ENCODE assay signal across 12 mouse cellular contexts in genomic region chr4:62561630-62562001, GRCm38 (mm10). TPM values are rescaled to one million over a fixed set of nuclear protein-coding genes. Genes with fewer than 3 reads are reported as not detected.
DNase-seq lines count a peak whose midpoint lies in the region; ATAC-seq and TF ChIP-seq lines count a peak whose summit lies in the region.
"Had no signal": no experiment of that assay in that cellular context is flagged by ENCODE, and none has a peak within 500 bp of the region (broad histone marks: within the 10 kb centered on the region; RNA-seq: fewer than 3 reads in every experiment).

No protein-coding gene starts in this region.

- H3K9me3 ChIP-seq in intestine, embryonic 15.5 days, result no peaks in the 10 kb centered on the region
- no peaks in the 10 kb centered on the region for H3K9me3 ChIP-seq in intestine, postnatal 0 days (ENCODE audit: control insufficient read depth)
- no peaks in the 10 kb centered on the region for H3K9me3 ChIP-seq in forebrain, embryonic 15.5 days
- no peaks in the 10 kb centered on the region for H3K9me3 ChIP-seq in limb, embryonic 10.5 days (replicated peaks)
- H3K9me3 ChIP-seq: heart, embryonic 12.5 days; limb, embryonic 12.5 days had no signal

- H3K36me3 ChIP-seq in intestine, embryonic 15.5 days, result no peaks in the 10 kb centered on the region
- H3K36me3 ChIP-seq in intestine, postnatal 0 days (ENCODE audit: control insufficient read depth, insufficient read depth), result no peaks in the 10 kb centered on the region
- H3K36me3 ChIP-seq in forebrain, embryonic 15.5 days, result no peaks in the 10 kb centered on the region
- H3K36me3 ChIP-seq in limb, embryonic 10.5 days, result no peaks in the 10 kb centered on the region
- H3K36me3 ChIP-seq in myocyte (ENCODE audit: control insufficient read depth, insufficient read depth), result no peaks in the 10 kb centered on the region
- H3K36me3 ChIP-seq: heart, embryonic 12.5 days; limb, embryonic 12.5 days had no signal

- H3ac ChIP-seq in myocyte (ENCODE audit: control insufficient read depth, insufficient read length), result no peak overlapping the region

- no peak overlapping the region for H3K4me2 ChIP-seq in intestine, embryonic 15.5 days (replicated peaks)
- H3K4me2 ChIP-seq in intestine, postnatal 0 days (replicated peaks; ENCODE audit: low read depth), result no peak overlapping the region
- H3K4me2 ChIP-seq in forebrain, embryonic 15.5 days (replicated peaks), result no peak overlapping the region
- peak overlapping the region; percentile 10 for H3K4me2 ChIP-seq in myocyte (ENCODE audit: low read depth)
- H3K4me2 ChIP-seq: heart, embryonic 12.5 days; limb, embryonic 12.5 days had no signal

- TF ChIP-seq CTCF in intestine, postnatal 0 days (IDR thresholded peaks at IDR 0.05; ENCODE audit: low read depth), result no peak

- no peak for TF ChIP-seq POLR2A in myocyte (IDR thresholded peaks at IDR 0.05; ENCODE audit: insufficient read length, low read depth)

- DNase-seq in limb, embryonic 10.5 days (ENCODE audit: low spot score), result no peak
- DNase-seq in cerebellum, postnatal 10 days, result no peak
- no peak for DNase-seq in left cerebral cortex, postnatal 25 days (ENCODE audit: low spot score in 2 of 2)
- no peak for DNase-seq in left cerebral cortex, adult 18-20 months (ENCODE audit: low spot score in 2 of 2)

- no peak overlapping the region for H3K4me3 ChIP-seq in intestine, embryonic 15.5 days (replicated peaks)
- H3K4me3 ChIP-seq in intestine, postnatal 0 days (ENCODE audit: low read depth, low read length), result no peak overlapping the region
- no peak overlapping the region for H3K4me3 ChIP-seq in forebrain, embryonic 15.5 days
- no peak overlapping the region for H3K4me3 ChIP-seq in limb, embryonic 10.5 days
- H3K4me3 ChIP-seq in myocyte, result no peak overlapping the region
- H3K4me3 ChIP-seq: heart, embryonic 12.5 days; limb, embryonic 12.5 days had no signal

- H3K27ac ChIP-seq in intestine, embryonic 15.5 days, result no peak overlapping the region
- no peak overlapping the region for H3K27ac ChIP-seq in intestine, postnatal 0 days (ENCODE audit: low read depth, low read length)
- no peak overlapping the region for H3K27ac ChIP-seq in forebrain, embryonic 15.5 days (replicated peaks)
- H3K27ac ChIP-seq in limb, embryonic 10.5 days, result peak overlapping the region; percentile 46; the same call in 1 of the 2 replicates
- H3K27ac ChIP-seq: limb, embryonic 12.5 days had no signal

- H3K27me3 ChIP-seq in intestine, embryonic 15.5 days (replicated peaks), result no peaks in the 10 kb centered on the region
- H3K27me3 ChIP-seq in intestine, postnatal 0 days (replicated peaks; ENCODE audit: control insufficient read depth, insufficient read depth, low read length), result no peaks in the 10 kb centered on the region
- 0 out of 2 replicates have a peak, but pooled peaks cover 3% of the 10 kb centered on the region for H3K27me3 ChIP-seq in forebrain, embryonic 15.5 days
- no peaks in the 10 kb centered on the region for H3K27me3 ChIP-seq in limb, embryonic 10.5 days (ENCODE audit: low read depth, poor library complexity, severe bottlenecking)
- peaks cover 33% of the 10 kb centered on the region for H3K27me3 ChIP-seq in myocyte (ENCODE audit: control insufficient read depth, insufficient read depth, insufficient read length)
- H3K27me3 ChIP-seq: limb, embryonic 12.5 days; Patski had no signal

- no peaks in the 10 kb centered on the region for H3K79me2 ChIP-seq in myocyte (ENCODE audit: control insufficient read depth, insufficient read depth)

- 60% methylated on average over 3 of the region's 3 CpGs for WGBS in intestine, embryonic 15.5 days
- WGBS in intestine, postnatal 0 days, result 58% methylated on average over 3 of the region's 3 CpGs
- WGBS in forebrain, embryonic 15.5 days, result 24% methylated on average over 3 of the region's 3 CpGs
- 69% methylated on average over 3 of the region's 3 CpGs for WGBS in limb, embryonic 10.5 days

- intact Hi-C loops in left cerebral cortex, postnatal 25 days (cut with DNase I), result loop anchor here (1.0 to 10.0 kb wide), 3 partner anchors 135 to 553 kb away; no protein-coding TSS in a partner anchor

- peaks cover 9% of the 10 kb centered on the region; the same call in 1 of the 2 replicates for H3K4me1 ChIP-seq in intestine, embryonic 15.5 days (replicated peaks)
- 0 out of 2 replicates have a peak, but pooled peaks cover 3% of the 10 kb centered on the region for H3K4me1 ChIP-seq in intestine, postnatal 0 days (replicated peaks; ENCODE audit: control insufficient read depth, insufficient read depth, low read length)
- peaks cover 4% of the 10 kb centered on the region; the same call in 1 of the 2 replicates for H3K4me1 ChIP-seq in forebrain, embryonic 15.5 days
- H3K4me1 ChIP-seq in limb, embryonic 10.5 days, result 0 out of 2 replicates have a peak, but pooled peaks cover 8% of the 10 kb centered on the region

- ATAC-seq in intestine, embryonic 15.5 days, result 0 out of 2 replicates have a peak, but pooled peaks have one; percentile 8
- no peak for ATAC-seq in intestine, postnatal 0 days
- peak; percentile 57 for ATAC-seq in forebrain, embryonic 15.5 days (replicated peaks)
- ATAC-seq: Patski had no signal

- H3K9ac ChIP-seq in intestine, embryonic 15.5 days, result no peak overlapping the region
- no peak overlapping the region for H3K9ac ChIP-seq in intestine, postnatal 0 days (ENCODE audit: low read depth, low read length)
- H3K9ac ChIP-seq in forebrain, embryonic 15.5 days (replicated peaks), result no peak overlapping the region
- H3K9ac ChIP-seq: heart, embryonic 12.5 days; limb, embryonic 12.5 days had no signal

TF ChIP-seq in myocyte, 11 proteins besides CTCF, POLR2A, EP300 and RAD21:
- no peak for TF ChIP-seq E2F4 (IDR thresholded peaks at IDR 0.05; ENCODE audit: insufficient read depth)

RNA-seq across cellular contexts. Expression of gene Rgs3, which starts 2.0 kb away (rescaled TPM):
- 43.5 and 46.3 TPM in 2 replicates for polyA plus RNA-seq in intestine, embryonic 15.5 days (2015; fragmentation: Nextera tagmentation; extraction: Ambion mirVana)
- polyA plus RNA-seq in intestine, postnatal 0 days (2015; fragmentation: Nextera tagmentation; extraction: Ambion mirVana), result 30.1 and 30.8 TPM in 2 replicates
- 46.7 and 53.4 TPM in 2 replicates for polyA plus RNA-seq in forebrain, embryonic 15.5 days (2015; fragmentation: Nextera tagmentation; extraction: Ambion mirVana)
- 24.9 and 38.2 TPM in 2 replicates for polyA plus RNA-seq in limb, embryonic 10.5 days (2016; fragmentation: Nextera tagmentation; extraction: Ambion mirVana)
- 40.4 TPM for polyA plus RNA-seq in myocyte (2012; fragmentation: generic; extraction: Trizol)
- total RNA-seq in left cerebral cortex, postnatal 25 days (2021), result 10 to 100 TPM; 24.1 to 27.4 TPM
- 10 to 100 TPM; 25.7 TPM for total RNA-seq in left cerebral cortex, adult 18-20 months (2021)

RNA-seq across cellular contexts. Expression of gene 4933430I17Rik, which starts 36.4 kb away (rescaled TPM):
- 0.15 and 0.43 TPM in 2 replicates for polyA plus RNA-seq in intestine, embryonic 15.5 days (2015; fragmentation: Nextera tagmentation; extraction: Ambion mirVana)
- polyA plus RNA-seq in intestine, postnatal 0 days (2015; fragmentation: Nextera tagmentation; extraction: Ambion mirVana), result 0.27 TPM in 1 of 2 replicates, not detected in the other
- 0.60 and 0.79 TPM in 2 replicates for polyA plus RNA-seq in forebrain, embryonic 15.5 days (2015; fragmentation: Nextera tagmentation; extraction: Ambion mirVana)
- 0.86 and 1.7 TPM in 2 replicates for polyA plus RNA-seq in limb, embryonic 10.5 days (2016; fragmentation: Nextera tagmentation; extraction: Ambion mirVana)
- 0.08 TPM for polyA plus RNA-seq in myocyte (2012; fragmentation: generic; extraction: Trizol)
- total RNA-seq in left cerebral cortex, postnatal 25 days (2021), result under 1 TPM; 0.37 to 0.53 TPM
- total RNA-seq in left cerebral cortex, adult 18-20 months (2021), result under 1 TPM; 0.46 to 0.80 TPM
- total RNA-seq: gastrocnemius, adult 8-10 months had no signal

RNA-seq across cellular contexts. Expression of gene Pole3, which starts 36.7 kb away (rescaled TPM):
- polyA plus RNA-seq in intestine, embryonic 15.5 days (2015; fragmentation: Nextera tagmentation; extraction: Ambion mirVana), result 70.5 and 71.5 TPM in 2 replicates
- 38.0 TPM in 2 replicates for polyA plus RNA-seq in intestine, postnatal 0 days (2015; fragmentation: Nextera tagmentation; extraction: Ambion mirVana)
- polyA plus RNA-seq in forebrain, embryonic 15.5 days (2015; fragmentation: Nextera tagmentation; extraction: Ambion mirVana), result 83.9 and 88.4 TPM in 2 replicates
- polyA plus RNA-seq in limb, embryonic 10.5 days (2016; fragmentation: Nextera tagmentation; extraction: Ambion mirVana), result 113 and 116 TPM in 2 replicates
- polyA plus RNA-seq in myocyte (2012; fragmentation: generic; extraction: Trizol), result 37.3 TPM
- total RNA-seq in left cerebral cortex, postnatal 25 days (2021), result 10 to 100 TPM; 19.9 to 20.2 TPM
- 10 to 100 TPM; 23.4 to 23.9 TPM for total RNA-seq in left cerebral cortex, adult 18-20 months (2021)

RNA-seq across cellular contexts. Expression of gene Alad, which starts 41.9 kb away (rescaled TPM):
- polyA plus RNA-seq in intestine, embryonic 15.5 days (2015; fragmentation: Nextera tagmentation; extraction: Ambion mirVana), result 156 and 161 TPM in 2 replicates
- 156 and 168 TPM in 2 replicates for polyA plus RNA-seq in intestine, postnatal 0 days (2015; fragmentation: Nextera tagmentation; extraction: Ambion mirVana)
- polyA plus RNA-seq in forebrain, embryonic 15.5 days (2015; fragmentation: Nextera tagmentation; extraction: Ambion mirVana), result 63.3 and 64.3 TPM in 2 replicates
- 108 and 124 TPM in 2 replicates for polyA plus RNA-seq in limb, embryonic 10.5 days (2016; fragmentation: Nextera tagmentation; extraction: Ambion mirVana)
- 89.6 TPM for polyA plus RNA-seq in myocyte (2012; fragmentation: generic; extraction: Trizol)
- total RNA-seq in left cerebral cortex, postnatal 25 days (2021), result 10 to 100 TPM; 25.4 to 30.8 TPM
- total RNA-seq in left cerebral cortex, adult 18-20 months (2021), result 10 to 100 TPM; 36.4 to 41.0 TPM

RNA-seq across cellular contexts. Expression of gene Hdhd3, which starts 58.3 kb away (rescaled TPM):
- polyA plus RNA-seq in intestine, embryonic 15.5 days (2015; fragmentation: Nextera tagmentation; extraction: Ambion mirVana), result 61.6 and 76.4 TPM in 2 replicates
- 125 and 145 TPM in 2 replicates for polyA plus RNA-seq in intestine, postnatal 0 days (2015; fragmentation: Nextera tagmentation; extraction: Ambion mirVana)
- 10.8 TPM in 2 replicates for polyA plus RNA-seq in forebrain, embryonic 15.5 days (2015; fragmentation: Nextera tagmentation; extraction: Ambion mirVana)
- polyA plus RNA-seq in limb, embryonic 10.5 days (2016; fragmentation: Nextera tagmentation; extraction: Ambion mirVana), result 11.7 and 13.5 TPM in 2 replicates
- 26.8 TPM for polyA plus RNA-seq in myocyte (2012; fragmentation: generic; extraction: Trizol)
- 10 to 100 TPM in 1 of 2 experiments, 1 to 10 TPM in 1; 7.5 to 10.9 TPM for total RNA-seq in left cerebral cortex, postnatal 25 days (2021)
- total RNA-seq in left cerebral cortex, adult 18-20 months (2021), result 1 to 10 TPM; 8.9 to 9.0 TPM
